Mouse (Mus musculus) CH12F3 (cell line): ENCODE results near the gene Gm13696.

ENCODE experiments used
- in situ Hi-C: fragments of 300-500 bp; cut with MboI; formaldehyde crosslinking; loops from 2 replicates; pipeline ENCODE4 v1.14.3; 2020; ENCODE audit warnings: low sequenced_read_pairs

Gm13696 gene

DNA sequence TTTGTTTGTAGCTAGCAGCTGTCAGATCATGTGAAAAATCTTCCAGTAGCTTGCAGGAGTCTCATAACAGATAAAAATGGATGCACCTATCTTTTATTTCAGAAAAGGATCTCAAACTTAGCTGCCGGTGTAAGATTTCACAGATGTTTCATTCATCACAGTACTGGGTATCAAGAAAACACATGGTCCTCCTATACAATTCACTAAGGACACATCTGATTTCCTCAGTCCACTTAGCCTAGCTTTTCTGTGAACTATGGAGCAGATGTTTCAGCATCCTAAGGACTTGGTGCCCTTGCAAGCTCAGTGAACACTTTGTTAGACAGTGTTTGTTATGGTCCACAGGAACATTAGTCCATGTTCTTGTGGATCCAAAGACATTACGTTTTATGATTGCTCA lies 50.4 kb downstream of the Gm13696 start:
- in situ Hi-C loops = no loop called here
